Mouse (Mus musculus): Measurements from ENCODE around the gene Slc5a5. TPM values are rescaled to one million over a fixed set of nuclear protein-coding genes. Genes with fewer than 3 reads are reported as not detected.

Slc5a5 gene
- polyA plus RNA-seq (2012; rRNA removed), result 0.19 and 0.31 TPM in 2 replicates

- TF ChIP-seq CTCF (conservative IDR thresholded peaks at IDR 0.05; ENCODE audit: insufficient read depth, insufficient read length, low read depth, low read length) (no peak), POLR2A (IDR thresholded peaks at IDR 0.05; ENCODE audit: low read depth, low read length) (no peak)
- Histone ChIP-seq H3K27me3 (replicated peaks; ENCODE audit: control insufficient read depth, insufficient read depth, low read length) (no peaks in the 10 kb centered on the region), H3K27ac (ENCODE audit: insufficient read depth, low read depth, low read length) (no peak within 1 kb of the TSS), H3K36me3 (ENCODE audit: control insufficient read depth, insufficient read depth, low read length) (no peaks in the 10 kb centered on the region), H3K4me1 (ENCODE audit: control insufficient read depth, insufficient read depth, low read length) (no peaks in the 10 kb centered on the region; the same call in 1 of the 2 replicates), H3K4me3 (ENCODE audit: insufficient read depth, low read depth, low read length) (no peak within 1 kb of the TSS)
- 10% methylated on average over 80 of the region's 80 CpGs for WGBS
- no peak for DNase-seq
Observed at GRCm38 (mm10) chr8:70892022-70892895, at the start of gene Slc5a5. TSS of gene Slc5a5 (minus strand) at chr8:70892757.

- WGBS, result 66% methylated on average over 2 of the region's 2 CpGs
- Histone ChIP-seq H3K36me3 (ENCODE audit: control insufficient read depth, insufficient read depth, low read length) (no peaks in the 10 kb centered on the region), H3K4me3 (ENCODE audit: insufficient read depth, low read depth, low read length) (no peak overlapping the region), H3K27ac (ENCODE audit: insufficient read depth, low read depth, low read length) (no peak overlapping the region), H3K27me3 (replicated peaks; ENCODE audit: control insufficient read depth, insufficient read depth, low read length) (no peaks in the 10 kb centered on the region), H3K4me1 (ENCODE audit: control insufficient read depth, insufficient read depth, low read length) (no peaks in the 10 kb centered on the region)
- TF ChIP-seq POLR2A (IDR thresholded peaks at IDR 0.05; ENCODE audit: low read depth, low read length), result no peak
- no peak for TF ChIP-seq CTCF (conservative IDR thresholded peaks at IDR 0.05; ENCODE audit: insufficient read depth, insufficient read length, low read depth, low read length)
- no peak for DNase-seq
Observed at GRCm38 (mm10) chr8:70941478-70941877, 48.9 kb upstream of the Slc5a5 start.

GRCm38 (mm10) chr8:70937200-70937599 lies 44.6 kb upstream of the Slc5a5 start:
- Histone ChIP-seq H3K4me3 (ENCODE audit: insufficient read depth, low read depth, low read length) (no peak overlapping the region), H3K27me3 (replicated peaks; ENCODE audit: control insufficient read depth, insufficient read depth, low read length) (no peaks in the 10 kb centered on the region), H3K36me3 (ENCODE audit: control insufficient read depth, insufficient read depth, low read length) (no peaks in the 10 kb centered on the region), H3K27ac (ENCODE audit: insufficient read depth, low read depth, low read length) (no peak overlapping the region), H3K4me1 (ENCODE audit: control insufficient read depth, insufficient read depth, low read length) (no peaks in the 10 kb centered on the region)
- TF ChIP-seq CTCF (conservative IDR thresholded peaks at IDR 0.05; ENCODE audit: insufficient read depth, insufficient read length, low read depth, low read length) (no peak), POLR2A (IDR thresholded peaks at IDR 0.05; ENCODE audit: low read depth, low read length) (no peak)
- 75% methylated on average over 6 of the region's 6 CpGs for WGBS
- DNase-seq, result no peak

GRCm38 (mm10) chr8:70934786-70935185 lies 42.2 kb upstream of the Slc5a5 start:
- 37% methylated on average over 7 of the region's 7 CpGs for WGBS
- Histone ChIP-seq H3K4me1 (ENCODE audit: control insufficient read depth, insufficient read depth, low read length) (no peaks in the 10 kb centered on the region), H3K27me3 (replicated peaks; ENCODE audit: control insufficient read depth, insufficient read depth, low read length) (no peaks in the 10 kb centered on the region), H3K4me3 (ENCODE audit: insufficient read depth, low read depth, low read length) (no peak overlapping the region), H3K27ac (ENCODE audit: insufficient read depth, low read depth, low read length) (no peak overlapping the region), H3K36me3 (ENCODE audit: control insufficient read depth, insufficient read depth, low read length) (no peaks in the 10 kb centered on the region)
- no peak for TF ChIP-seq POLR2A (IDR thresholded peaks at IDR 0.05; ENCODE audit: low read depth, low read length)
- TF ChIP-seq CTCF (conservative IDR thresholded peaks at IDR 0.05; ENCODE audit: insufficient read depth, insufficient read length, low read depth, low read length), result no peak
- DNase-seq, result no peak

GRCm38 (mm10) chr8:70933036-70933435 lies 40.5 kb upstream of the Slc5a5 start:
- H3K4me3 ChIP-seq (ENCODE audit: insufficient read depth, low read depth, low read length), result no peak overlapping the region
- no peak for TF ChIP-seq POLR2A (IDR thresholded peaks at IDR 0.05; ENCODE audit: low read depth, low read length)
- TF ChIP-seq CTCF (conservative IDR thresholded peaks at IDR 0.05; ENCODE audit: insufficient read depth, insufficient read length, low read depth, low read length), result no peak
- no peaks in the 10 kb centered on the region for H3K36me3 ChIP-seq (ENCODE audit: control insufficient read depth, insufficient read depth, low read length)
- peak; percentile 5 for DNase-seq
- H3K4me1 ChIP-seq (ENCODE audit: control insufficient read depth, insufficient read depth, low read length), result no peaks in the 10 kb centered on the region
- WGBS, result 72% methylated on average over 4 of the region's 4 CpGs
- no peak overlapping the region for H3K27ac ChIP-seq (ENCODE audit: insufficient read depth, low read depth, low read length)
- no peaks in the 10 kb centered on the region for H3K27me3 ChIP-seq (replicated peaks; ENCODE audit: control insufficient read depth, insufficient read depth, low read length)

- no peaks in the 10 kb centered on the region for H3K4me1 ChIP-seq (ENCODE audit: control insufficient read depth, insufficient read depth, low read length)
- H3K27ac ChIP-seq (ENCODE audit: insufficient read depth, low read depth, low read length), result no peak overlapping the region
- DNase-seq, result no peak
- TF ChIP-seq CTCF (conservative IDR thresholded peaks at IDR 0.05; ENCODE audit: insufficient read depth, insufficient read length, low read depth, low read length) (no peak), POLR2A (IDR thresholded peaks at IDR 0.05; ENCODE audit: low read depth, low read length) (no peak)
- WGBS, result 94% methylated on average over 11 of the region's 11 CpGs
- H3K27me3 ChIP-seq (replicated peaks; ENCODE audit: control insufficient read depth, insufficient read depth, low read length), result no peaks in the 10 kb centered on the region
- no peak overlapping the region for H3K4me3 ChIP-seq (ENCODE audit: insufficient read depth, low read depth, low read length)
- H3K36me3 ChIP-seq (ENCODE audit: control insufficient read depth, insufficient read depth, low read length), result no peaks in the 10 kb centered on the region
Observed at GRCm38 (mm10) chr8:70931731-70932130, 39.2 kb upstream of the Slc5a5 start.

- WGBS, result 76% methylated on average over 5 of the region's 5 CpGs
- no peaks in the 10 kb centered on the region for H3K36me3 ChIP-seq (ENCODE audit: control insufficient read depth, insufficient read depth, low read length)
- H3K4me3 ChIP-seq (ENCODE audit: insufficient read depth, low read depth, low read length), result no peak overlapping the region
- H3K27ac ChIP-seq (ENCODE audit: insufficient read depth, low read depth, low read length), result no peak overlapping the region
- H3K27me3 ChIP-seq (replicated peaks; ENCODE audit: control insufficient read depth, insufficient read depth, low read length), result no peaks in the 10 kb centered on the region
- no peak for DNase-seq
- H3K4me1 ChIP-seq (ENCODE audit: control insufficient read depth, insufficient read depth, low read length), result no peaks in the 10 kb centered on the region
- TF ChIP-seq POLR2A (IDR thresholded peaks at IDR 0.05; ENCODE audit: low read depth, low read length) (no peak), CTCF (conservative IDR thresholded peaks at IDR 0.05; ENCODE audit: insufficient read depth, insufficient read length, low read depth, low read length) (no peak)
Observed at GRCm38 (mm10) chr8:70928778-70929322, 36.3 kb upstream of the Slc5a5 start.

Measured in kidney, adult 2 months (tissue).